In genomic region chr10:37270236-37271000, GRCm38 (mm10) we compare ENCODE assay signal across 24 mouse cellular contexts.
A peak's percentile ranks its signal among the peaks of the same experiment; 100 is the strongest.
DNase-seq lines count a peak whose midpoint lies in the region; ATAC-seq lines count a peak whose summit lies in the region.
"Had no signal": no experiment of that assay in that cellular context is flagged by ENCODE, and none has a peak within 500 bp of the region (broad histone marks: within the 10 kb centered on the region; RNA-seq: fewer than 3 reads in every experiment).

No protein-coding gene starts in this region.

- peak; percentile 20 to 44 for DNase-seq in cerebellum, postnatal 14 days
- no peak for DNase-seq in cerebellum, postnatal 4 days (ENCODE audit: low spot score in 2 of 2)
- DNase-seq in kidney, postnatal 10 days: no peak
- peak; percentile 16 for DNase-seq in testis, postnatal 14 days (ENCODE audit: low spot score)
- no peak for DNase-seq in testis, postnatal 10 days (ENCODE audit: low spot score)
- no peak for DNase-seq in right cerebral cortex, adult 18-20 months
- DNase-seq: adrenal gland, postnatal 14 days; cerebellum, adult 11 months; forebrain, postnatal 0 days; liver, postnatal 0 days had no signal

- H3K9me3 ChIP-seq in kidney, embryonic 15.5 days (replicated peaks): no peaks in the 10 kb centered on the region
- H3K9me3 ChIP-seq in intestine, embryonic 16.5 days (ENCODE audit: control insufficient read depth, low read length): no peaks in the 10 kb centered on the region
- H3K9me3 ChIP-seq: embryonic facial prominence, embryonic 10.5 days; forebrain, embryonic 10.5 days; limb, embryonic 12.5 days; neural tube, embryonic 13.5 days had no signal

- H3K9ac ChIP-seq in kidney, embryonic 15.5 days: no peak overlapping the region
- no peak overlapping the region for H3K9ac ChIP-seq in intestine, embryonic 16.5 days (ENCODE audit: low read depth, low read length)
- H3K9ac ChIP-seq: forebrain, postnatal 0 days; limb, embryonic 12.5 days; liver, postnatal 0 days; neural tube, embryonic 13.5 days had no signal

- H3K27ac ChIP-seq in kidney, embryonic 15.5 days: no peak overlapping the region
- H3K27ac ChIP-seq in intestine, embryonic 16.5 days (ENCODE audit: low read length): no peak overlapping the region
- H3K27ac ChIP-seq: embryonic facial prominence, embryonic 10.5 days; forebrain, embryonic 10.5 days; kidney, postnatal 0 days; limb, embryonic 12.5 days; macrophage; neural tube, embryonic 13.5 days had no signal

- no peak overlapping the region for H3K4me2 ChIP-seq in kidney, embryonic 15.5 days
- H3K4me2 ChIP-seq in intestine, embryonic 16.5 days (ENCODE audit: low read depth, low read length): no peak overlapping the region
- H3K4me2 ChIP-seq: heart, embryonic 11.5 days; limb, embryonic 12.5 days; liver, embryonic 11.5 days; neural tube, embryonic 13.5 days had no signal

- WGBS in kidney, embryonic 15.5 days: 77% methylated on average over 10 of the region's 10 CpGs
- WGBS in intestine, embryonic 16.5 days: 68% methylated on average over 10 of the region's 10 CpGs

- 0 out of 2 replicates have a peak, but pooled peaks cover 3% of the 10 kb centered on the region for H3K4me1 ChIP-seq in kidney, embryonic 15.5 days
- H3K4me1 ChIP-seq in intestine, embryonic 16.5 days (ENCODE audit: control insufficient read depth, insufficient read depth, low read length): no peaks in the 10 kb centered on the region
- H3K4me1 ChIP-seq: embryonic facial prominence, embryonic 10.5 days; limb, embryonic 12.5 days had no signal

- H3K27me3 ChIP-seq in kidney, embryonic 15.5 days: no peaks in the 10 kb centered on the region
- H3K27me3 ChIP-seq in intestine, embryonic 16.5 days (replicated peaks; ENCODE audit: control insufficient read depth, insufficient read depth, low read length): no peaks in the 10 kb centered on the region
- H3K27me3 ChIP-seq: limb, embryonic 12.5 days; neural tube, embryonic 13.5 days had no signal

- no peaks in the 10 kb centered on the region for H3K36me3 ChIP-seq in kidney, embryonic 15.5 days
- H3K36me3 ChIP-seq in intestine, embryonic 16.5 days (ENCODE audit: control insufficient read depth, insufficient read depth, low read length): no peaks in the 10 kb centered on the region
- H3K36me3 ChIP-seq: embryonic facial prominence, embryonic 10.5 days; forebrain, embryonic 10.5 days; limb, embryonic 12.5 days; neural tube, embryonic 13.5 days had no signal

- peak; percentile 64; the same call in 1 of the 2 replicates for ATAC-seq in kidney, embryonic 15.5 days (replicated peaks; ENCODE audit: low FRiP score)
- no peak for ATAC-seq in intestine, embryonic 16.5 days
- ATAC-seq: forebrain, postnatal 0 days; hindbrain, embryonic 16.5 days; intestine, postnatal 0 days; liver, postnatal 0 days; lung, postnatal 0 days had no signal

- no peak overlapping the region for H3K4me3 ChIP-seq in kidney, embryonic 15.5 days (replicated peaks)
- H3K4me3 ChIP-seq in intestine, embryonic 16.5 days (ENCODE audit: low read length): no peak overlapping the region
- H3K4me3 ChIP-seq: embryonic facial prominence, embryonic 10.5 days; forebrain, embryonic 10.5 days; limb, embryonic 12.5 days; myocyte; neural tube, embryonic 13.5 days had no signal

Comparison
In these comparisons a context has a peak if more than half of its experiments do, and no peak if none do; other contexts are left out.
1. DNase-seq: peak in cerebellum, postnatal 14 days (2 of 2) and testis, postnatal 14 days (single experiment); none in cerebellum, postnatal 4 days (0 of 2), kidney, postnatal 10 days (single experiment), testis, postnatal 10 days (single experiment) and right cerebral cortex, adult 18-20 months (single experiment).